Mouse (Mus musculus): ENCODE measurements around the gene Serpina1d.
"Not testable (repeated sequence)": the region's sequence is repeated elsewhere in the genome, so short reads cannot be mapped to it uniquely, and the experiment has no call there.

Gene Serpina1d

GRCm38 (mm10) chr12:103773246-103773851 lies at the start of gene Serpina1d:
Gene Serpina1d (minus strand): TSS chr12:103773592.
- DNase-seq (ENCODE audit: extremely low spot score, low read depth, low spot score) = not testable (repeated sequence)

- DNase-seq (ENCODE audit: extremely low spot score, low read depth, low spot score) = not testable (repeated sequence)
These were observed 2.8 kb downstream of the Serpina1d start for GRCm38 (mm10) chr12:103770597-103770996.

GRCm38 (mm10) chr12:103763083-103763482 lies 10.3 kb downstream of the Serpina1d start:
- not testable (repeated sequence) for DNase-seq (ENCODE audit: extremely low spot score, low read depth, low spot score)

GRCm38 (mm10) chr12:103760316-103760715 lies 13.1 kb downstream of the Serpina1d start:
- not testable (repeated sequence) for DNase-seq (ENCODE audit: extremely low spot score, low read depth, low spot score)

- DNase-seq (ENCODE audit: extremely low spot score, low read depth, low spot score) = not testable (repeated sequence)
These were observed 27.4 kb downstream of the Serpina1d start for GRCm38 (mm10) chr12:103745957-103746356.

- DNase-seq (ENCODE audit: extremely low spot score, low read depth, low spot score) = not testable (repeated sequence)
These were observed 35.4 kb downstream of the Serpina1d start for GRCm38 (mm10) chr12:103737791-103738580.

- DNase-seq (ENCODE audit: extremely low spot score, low read depth, low spot score) = not testable (repeated sequence)
These were observed 37.8 kb downstream of the Serpina1d start for GRCm38 (mm10) chr12:103735566-103735965.

GRCm38 (mm10) chr12:103735101-103735500 lies 38.3 kb downstream of the Serpina1d start:
- DNase-seq (ENCODE audit: extremely low spot score, low read depth, low spot score) = not testable (repeated sequence)
